Mouse (Mus musculus) limb, embryonic 11.5 days (tissue): Measurements from ENCODE around the gene Nfkb1. TPM values are rescaled to one million over a fixed set of nuclear protein-coding genes. Genes with fewer than 3 reads are reported as not detected.
A peak's percentile ranks its signal among the peaks of the same experiment; 100 is the strongest.

Experiments used
- ATAC-seq: fragments of 200-750 bp; cut with Nextera tagmentation; 2 replicates; pipeline ENCODE4 v1.8.0; 2017; ENCODE audit warnings: low read depth; ENCODE audit not compliant: insufficient number of reproducible peaks, low FRiP score, low TSS enrichment
- DNase-seq: peaks from one replicate; pipeline ENCODE4 v3.0.0-alpha.2; 2015; ENCODE audit warnings: low spot score
- H3K27ac ChIP-seq: fragments of 300-500 bp; sonication (generic); replicated peaks from 2 replicates; pipeline ENCODE4 v1.5.1; 2014; ENCODE audit warnings: low read depth, mild to moderate bottlenecking, low read length
- H3K27me3 ChIP-seq: fragments of 300-500 bp; sonication (generic); 2 replicates; pipeline ENCODE4 v1.6.1; 2014; ENCODE audit warnings: mild to moderate bottlenecking, low read length, mixed read lengths; ENCODE audit not compliant: control insufficient read depth, insufficient read depth
- H3K36me3 ChIP-seq: fragments of 300-500 bp; sonication (generic); 2 replicates; pipeline ENCODE4 v1.6.1; 2014; ENCODE audit warnings: mild to moderate bottlenecking, low read length, moderate library complexity, mixed read lengths; ENCODE audit not compliant: control insufficient read depth, insufficient read depth
- H3K4me1 ChIP-seq: fragments of 300-500 bp; sonication (generic); 2 replicates; pipeline ENCODE4 v1.6.1; 2014; ENCODE audit warnings: low read length, mixed read lengths; ENCODE audit not compliant: control insufficient read depth, insufficient read depth
- H3K4me2 ChIP-seq: fragments of 300-500 bp; sonication (generic); 2 replicates; pipeline ENCODE4 v1.6.1; 2014; ENCODE audit warnings: low read depth, mild to moderate bottlenecking, moderate library complexity; ENCODE audit not compliant: severe bottlenecking
- H3K4me3 ChIP-seq: fragments of 300-500 bp; sonication (generic); 2 replicates; pipeline ENCODE4 v1.5.1; 2014; ENCODE audit warnings: low read depth, low read length
- H3K9ac ChIP-seq: fragments of 300-500 bp; sonication (generic); 2 replicates; pipeline ENCODE4 v1.6.1; 2014; ENCODE audit warnings: mild to moderate bottlenecking, low read length
- H3K9me3 ChIP-seq: fragments of 300-500 bp; sonication (generic); 2 replicates; pipeline ENCODE4 v1.6.1; 2016; ENCODE audit warnings: low read length; ENCODE audit not compliant: control insufficient read depth
- WGBS: fragments of 180-500 bp; shearing (Covaris S2); extraction: QIAGEN DNeasy Blood & Tissue Kit; methylation state at CpG from one replicate; pipeline ENCODE4 v1.1.7; 2014; 5-methylcytosine and 5-hydroxymethylcytosine counted together
- polyA plus RNA-seq: library from polyadenylated mRNA; unstranded; fragments of >200 nt; fragmentation: Nextera tagmentation; extraction: Ambion mirVana; gene quantifications from 2 replicates; pipeline ENCODE4 v1.2.1, GENCODE M21; 2014

Gene Nfkb1
- polyA plus RNA-seq, 1 experiment from 2014 or later = 13.3 TPM

DNA sequence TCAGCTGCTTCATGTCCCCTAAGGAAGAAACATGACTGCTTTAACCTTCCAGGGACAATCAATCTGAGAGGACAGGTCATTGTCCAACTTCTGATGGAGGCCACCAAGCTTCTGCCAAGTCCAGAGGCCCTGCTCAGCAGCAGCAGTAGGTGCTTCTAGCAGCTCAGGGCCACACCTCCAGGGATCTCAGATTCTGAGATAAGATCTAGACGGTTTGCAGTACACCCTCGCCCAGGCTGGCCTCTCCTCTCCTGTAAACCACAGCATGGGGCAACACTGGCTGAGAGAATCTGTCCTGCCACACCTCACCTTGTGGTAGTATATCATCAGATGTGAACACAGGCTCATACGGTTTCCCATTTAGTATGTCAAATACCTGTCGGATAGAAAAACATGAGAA is 100.9 kb downstream of the Nfkb1 start:
- H3K4me1 ChIP-seq = no peaks in the 10 kb centered on the region
- H3K27ac ChIP-seq = no peak overlapping the region
- DNase-seq = no peak
- H3K4me2 ChIP-seq = no peak overlapping the region
- H3K9me3 ChIP-seq = no peaks in the 10 kb centered on the region
- H3K36me3 ChIP-seq = peaks cover 7% of the 10 kb centered on the region; the same call in 1 of the 2 replicates
- H3K27me3 ChIP-seq = no peaks in the 10 kb centered on the region
- no peak for ATAC-seq
- 61% methylated on average over 4 of the region's 4 CpGs for WGBS
- no peak overlapping the region for H3K9ac ChIP-seq
- H3K4me3 ChIP-seq = no peak overlapping the region

- Histone ChIP-seq H3K9me3 (no peaks in the 10 kb centered on the region), H3K27ac (no peak overlapping the region), H3K27me3 (no peaks in the 10 kb centered on the region), H3K4me2 (no peak overlapping the region), H3K36me3 (peaks cover 5% of the 10 kb centered on the region), H3K4me3 (no peak overlapping the region), H3K4me1 (no peaks in the 10 kb centered on the region), H3K9ac (no peak overlapping the region)
- 89% methylated on average over 4 of the region's 4 CpGs for WGBS
- ATAC-seq (no peak), DNase-seq (no peak)
These were observed 104.9 kb downstream of the Nfkb1 start for GRCm38 (mm10) chr3:135586471-135586880.

GRCm38 (mm10) chr3:135586060-135586459 is 105.3 kb downstream of the Nfkb1 start:
- no peaks in the 10 kb centered on the region for H3K9me3 ChIP-seq
- DNase-seq (no peak), ATAC-seq (no peak)
- 91% methylated on average over 2 of the region's 2 CpGs for WGBS
- no peak overlapping the region for H3K9ac ChIP-seq
- H3K27me3 ChIP-seq = no peaks in the 10 kb centered on the region
- no peak overlapping the region for H3K4me2 ChIP-seq
- H3K36me3 ChIP-seq = peaks cover 5% of the 10 kb centered on the region
- no peak overlapping the region for H3K27ac ChIP-seq
- H3K4me1 ChIP-seq = no peaks in the 10 kb centered on the region
- no peak overlapping the region for H3K4me3 ChIP-seq

- DNase-seq = no peak
- peaks cover 5% of the 10 kb centered on the region for H3K36me3 ChIP-seq
- no peaks in the 10 kb centered on the region for H3K27me3 ChIP-seq
- H3K9me3 ChIP-seq = no peaks in the 10 kb centered on the region
- no peak for ATAC-seq
- H3K4me3 ChIP-seq = no peak overlapping the region
- no peak overlapping the region for H3K4me2 ChIP-seq
- H3K27ac ChIP-seq = no peak overlapping the region
- WGBS = 41% methylated on average over 6 of the region's 6 CpGs
- no peak overlapping the region for H3K9ac ChIP-seq
- no peaks in the 10 kb centered on the region for H3K4me1 ChIP-seq
These were observed 105.9 kb downstream of the Nfkb1 start for GRCm38 (mm10) chr3:135585482-135585881.

GRCm38 (mm10) chr3:135582246-135582645 is 109.1 kb downstream of the Nfkb1 start:
- Histone ChIP-seq H3K27me3 (no peaks in the 10 kb centered on the region), H3K4me1 (0 out of 2 replicates have a peak, but pooled peaks cover 2% of the 10 kb centered on the region), H3K4me3 (no peak overlapping the region), H3K9me3 (no peaks in the 10 kb centered on the region), H3K9ac (no peak overlapping the region), H3K36me3 (no peaks in the 10 kb centered on the region; the same call in none of the 2 replicates), H3K27ac (no peak overlapping the region), H3K4me2 (no peak overlapping the region)
- DNase-seq = no peak
- ATAC-seq = no peak
- WGBS = 94% methylated on average over 7 of the region's 7 CpGs

DNA sequence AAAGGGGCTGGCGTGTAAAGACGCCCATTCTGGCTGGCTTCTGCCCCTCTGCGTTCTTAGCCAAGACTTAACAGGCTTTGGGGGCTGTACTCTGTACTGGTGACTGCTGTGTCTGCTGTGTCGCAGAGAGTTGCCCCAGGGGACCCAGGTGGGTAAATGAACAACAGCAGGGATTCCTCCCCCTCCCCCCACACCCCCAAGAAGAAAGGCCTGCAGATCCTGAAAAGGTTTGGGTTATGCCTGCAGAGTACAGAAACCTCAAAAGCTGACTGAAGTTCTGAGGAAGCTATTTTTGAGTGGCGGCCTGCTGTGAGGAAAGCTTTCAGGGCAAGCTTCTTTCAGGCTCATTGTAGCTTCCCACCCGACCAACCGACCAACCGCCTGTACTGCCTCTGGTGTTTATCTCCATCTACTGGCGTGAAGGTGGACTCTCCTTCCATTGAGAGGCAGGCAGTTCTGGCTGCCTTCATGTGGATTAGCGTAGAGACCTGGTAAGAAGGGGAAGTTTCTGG is 109.7 kb downstream of the Nfkb1 start:
- Histone ChIP-seq H3K9ac (0 out of 2 replicates have a peak overlapping the region, but pooled peaks have one; percentile 19), H3K4me1 (0 out of 2 replicates have a peak, but pooled peaks cover 2% of the 10 kb centered on the region), H3K9me3 (no peaks in the 10 kb centered on the region), H3K27me3 (no peaks in the 10 kb centered on the region), H3K4me3 (no peak overlapping the region), H3K36me3 (no peaks in the 10 kb centered on the region; the same call in 1 of the 2 replicates), H3K27ac (no peak overlapping the region), H3K4me2 (no peak overlapping the region)
- WGBS = 27% methylated on average over 10 of the region's 10 CpGs
- DNase-seq (peak; percentile 42), ATAC-seq (0 out of 2 replicates have a peak, but pooled peaks have one; percentile 11)

- Histone ChIP-seq H3K4me3 (no peak overlapping the region), H3K27me3 (no peaks in the 10 kb centered on the region), H3K9me3 (no peaks in the 10 kb centered on the region), H3K4me1 (0 out of 2 replicates have a peak, but pooled peaks cover 2% of the 10 kb centered on the region), H3K36me3 (no peaks in the 10 kb centered on the region; the same call in 1 of the 2 replicates), H3K27ac (no peak overlapping the region), H3K9ac (no peak overlapping the region), H3K4me2 (no peak overlapping the region)
- DNase-seq = peak; percentile 33
- 67% methylated on average over 21 of the region's 21 CpGs for WGBS
- ATAC-seq = 0 out of 2 replicates have a peak, but pooled peaks have one; percentile 42
These were observed 110.7 kb downstream of the Nfkb1 start for GRCm38 (mm10) chr3:135580439-135581275.

DNA sequence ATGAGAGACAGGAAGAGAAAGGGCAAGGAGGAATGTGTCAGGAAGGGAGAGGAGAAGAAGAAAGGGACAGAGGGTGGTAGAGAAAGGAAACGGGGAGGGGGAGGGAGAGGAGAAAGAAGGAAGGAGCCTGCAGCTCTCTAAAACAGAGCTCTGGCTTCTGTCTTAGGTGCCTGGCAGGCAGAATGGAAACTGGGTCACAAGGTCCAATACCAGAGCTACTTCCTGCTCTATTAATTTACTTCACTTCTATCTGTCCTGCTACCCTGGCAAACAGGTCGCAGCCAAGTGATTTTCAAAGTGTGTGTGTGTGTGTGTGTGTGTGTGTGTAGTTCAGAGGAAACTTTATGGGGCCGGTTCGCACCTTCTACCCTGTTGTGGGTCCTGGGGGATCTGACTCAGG is 112.2 kb downstream of the Nfkb1 start:
- WGBS = 37% methylated on average over 4 of the region's 4 CpGs
- Histone ChIP-seq H3K27ac (no peak overlapping the region), H3K4me2 (no peak overlapping the region), H3K27me3 (no peaks in the 10 kb centered on the region), H3K9ac (no peak overlapping the region), H3K9me3 (no peaks in the 10 kb centered on the region), H3K36me3 (no peaks in the 10 kb centered on the region; the same call in 1 of the 2 replicates), H3K4me1 (0 out of 2 replicates have a peak, but pooled peaks cover 2% of the 10 kb centered on the region), H3K4me3 (no peak overlapping the region)
- DNase-seq (no peak), ATAC-seq (no peak)
